Mouse (Mus musculus): ENCODE measurements around the gene Axin2. TPM values are rescaled to one million over a fixed set of nuclear protein-coding genes. Genes with fewer than 3 reads are reported as not detected.

The Axin2 gene
- polyA plus RNA-seq, 1 experiment: not detected

DNA sequence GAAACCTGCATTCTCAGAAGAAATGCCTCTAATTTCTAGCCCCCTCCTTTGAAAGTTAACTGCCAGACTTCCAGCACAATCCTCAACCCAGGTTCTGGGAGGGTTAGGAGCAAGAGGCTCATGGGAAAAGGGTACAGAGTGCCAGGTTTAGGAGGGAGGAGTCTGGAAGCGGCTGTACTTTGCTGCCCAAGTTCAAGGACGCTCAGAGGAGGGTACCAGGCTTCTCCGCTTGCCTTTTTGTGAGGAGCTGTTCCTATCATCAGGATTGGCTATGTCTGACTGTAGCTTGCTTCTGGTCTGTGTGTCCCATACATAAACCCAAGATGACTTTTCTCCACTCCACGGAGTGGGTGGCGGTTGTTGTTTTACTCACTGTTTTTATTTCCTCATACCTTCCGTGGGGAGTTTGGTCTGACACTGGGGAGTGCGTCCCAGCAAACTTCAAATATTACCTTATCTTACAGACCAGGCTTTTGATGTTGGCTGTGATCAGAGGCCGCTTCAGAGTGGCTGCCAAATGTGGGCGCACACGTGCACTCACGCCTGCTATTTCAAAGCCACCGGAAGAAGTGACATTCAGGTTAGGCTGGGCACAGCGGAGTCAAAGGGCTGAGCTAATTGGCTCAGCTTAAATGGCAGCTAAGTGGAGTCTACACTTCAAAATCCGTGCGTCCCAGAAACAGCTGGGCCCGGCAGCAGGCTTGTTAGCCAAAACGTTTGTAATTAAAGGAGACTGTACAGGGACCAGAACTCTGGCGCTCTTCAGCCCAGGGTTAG is 16.1 kb downstream of the Axin2 start:
- no peak overlapping the region for H3K4me3 ChIP-seq (ENCODE audit: insufficient read depth, low read length)
- no peak overlapping the region for H3K27ac ChIP-seq (ENCODE audit: insufficient read depth, low read depth, low read length)
- no peaks in the 10 kb centered on the region for H3K4me1 ChIP-seq (ENCODE audit: control insufficient read depth, insufficient read depth, low read length)
- TF ChIP-seq CTCF (IDR thresholded peaks at IDR 0.05; ENCODE audit: low read depth, low read length) (no peak), POLR2A (IDR thresholded peaks at IDR 0.05; ENCODE audit: borderline replicate concordance, low read depth, low read length) (no peak)

- H3K4me3 ChIP-seq (ENCODE audit: insufficient read depth, low read length): no peak overlapping the region
Measured at GRCm38 (mm10) chr11:108940655-108941412, 20.7 kb downstream of the Axin2 start.

GRCm38 (mm10) chr11:108941836-108942235 is 21.7 kb downstream of the Axin2 start:
- H3K4me3 ChIP-seq (ENCODE audit: insufficient read depth, low read length): no peak overlapping the region
- H3K4me1 ChIP-seq (ENCODE audit: control insufficient read depth, insufficient read depth, low read length): no peaks in the 10 kb centered on the region
- H3K27ac ChIP-seq (ENCODE audit: insufficient read depth, low read depth, low read length): no peak overlapping the region
- no peak for TF ChIP-seq POLR2A (IDR thresholded peaks at IDR 0.05; ENCODE audit: borderline replicate concordance, low read depth, low read length)
- no peak for TF ChIP-seq CTCF (IDR thresholded peaks at IDR 0.05; ENCODE audit: low read depth, low read length)

More at GRCm38 (mm10) chr11:108940655-108941412, 20.7 kb downstream of the Axin2 start:
- TF ChIP-seq POLR2A (IDR thresholded peaks at IDR 0.05; ENCODE audit: borderline replicate concordance, low read depth, low read length) (no peak), CTCF (IDR thresholded peaks at IDR 0.05; ENCODE audit: low read depth, low read length) (no peak)
- H3K4me1 ChIP-seq (ENCODE audit: control insufficient read depth, insufficient read depth, low read length): no peaks in the 10 kb centered on the region
- H3K27ac ChIP-seq (ENCODE audit: insufficient read depth, low read depth, low read length): no peak overlapping the region

- Histone ChIP-seq H3K4me3 (ENCODE audit: insufficient read depth, low read length) (no peak overlapping the region), H3K27ac (ENCODE audit: insufficient read depth, low read depth, low read length) (no peak overlapping the region), H3K4me1 (ENCODE audit: control insufficient read depth, insufficient read depth, low read length) (no peaks in the 10 kb centered on the region)
- TF ChIP-seq POLR2A (IDR thresholded peaks at IDR 0.05; ENCODE audit: borderline replicate concordance, low read depth, low read length): no peak
- TF ChIP-seq CTCF (IDR thresholded peaks at IDR 0.05; ENCODE audit: low read depth, low read length): no peak
Measured at GRCm38 (mm10) chr11:108943741-108944140, 23.6 kb downstream of the Axin2 start.

- Histone ChIP-seq H3K4me3 (ENCODE audit: insufficient read depth, low read length) (no peak overlapping the region), H3K27ac (ENCODE audit: insufficient read depth, low read depth, low read length) (no peak overlapping the region), H3K4me1 (ENCODE audit: control insufficient read depth, insufficient read depth, low read length) (no peaks in the 10 kb centered on the region)
- TF ChIP-seq POLR2A (IDR thresholded peaks at IDR 0.05; ENCODE audit: borderline replicate concordance, low read depth, low read length) (no peak), CTCF (IDR thresholded peaks at IDR 0.05; ENCODE audit: low read depth, low read length) (no peak)
Measured at GRCm38 (mm10) chr11:108945666-108946065, 25.5 kb downstream of the Axin2 start.

DNA sequence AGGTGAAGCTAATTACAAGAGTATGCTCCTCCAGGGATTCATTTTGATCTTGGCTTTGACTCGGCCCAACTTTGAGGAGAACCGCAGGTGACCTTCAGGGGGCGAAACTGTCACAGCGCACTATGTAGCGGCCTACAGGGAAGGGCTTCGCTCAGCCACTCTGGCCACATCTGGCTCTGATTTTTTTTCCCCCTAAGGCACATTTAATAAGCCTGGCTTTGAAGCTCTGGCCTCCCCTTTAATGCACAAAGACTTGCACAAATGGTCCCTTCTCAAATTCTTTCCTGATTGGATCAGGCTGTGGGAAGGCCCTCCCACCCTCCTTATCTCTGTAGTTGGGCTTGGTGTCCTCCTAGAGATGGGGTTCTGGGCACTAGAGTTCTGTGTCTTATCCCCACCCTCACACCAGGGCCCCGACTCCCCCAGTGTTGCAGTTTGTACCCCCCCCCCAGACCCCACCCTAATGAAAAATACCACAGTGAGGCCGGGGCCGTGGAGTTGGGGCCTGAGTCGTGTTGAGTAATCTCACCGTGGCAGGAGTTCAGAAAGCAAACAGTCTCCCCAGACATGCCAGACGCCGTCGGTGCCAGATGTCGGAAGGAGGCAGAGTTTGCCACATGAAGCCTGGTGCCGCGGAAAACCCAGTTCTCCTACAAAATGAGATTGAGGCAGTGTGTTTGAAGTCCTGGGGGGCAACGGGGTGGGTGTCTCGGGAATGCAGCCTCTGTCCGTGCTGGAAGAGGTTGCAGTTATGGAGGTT is 27.5 kb downstream of the Axin2 start:
- Histone ChIP-seq H3K27ac (ENCODE audit: insufficient read depth, low read depth, low read length) (no peak overlapping the region), H3K4me1 (ENCODE audit: control insufficient read depth, insufficient read depth, low read length) (no peaks in the 10 kb centered on the region), H3K4me3 (ENCODE audit: insufficient read depth, low read length) (no peak overlapping the region)
- no peak for TF ChIP-seq CTCF (IDR thresholded peaks at IDR 0.05; ENCODE audit: low read depth, low read length)
- TF ChIP-seq POLR2A (IDR thresholded peaks at IDR 0.05; ENCODE audit: borderline replicate concordance, low read depth, low read length): no peak

DNA sequence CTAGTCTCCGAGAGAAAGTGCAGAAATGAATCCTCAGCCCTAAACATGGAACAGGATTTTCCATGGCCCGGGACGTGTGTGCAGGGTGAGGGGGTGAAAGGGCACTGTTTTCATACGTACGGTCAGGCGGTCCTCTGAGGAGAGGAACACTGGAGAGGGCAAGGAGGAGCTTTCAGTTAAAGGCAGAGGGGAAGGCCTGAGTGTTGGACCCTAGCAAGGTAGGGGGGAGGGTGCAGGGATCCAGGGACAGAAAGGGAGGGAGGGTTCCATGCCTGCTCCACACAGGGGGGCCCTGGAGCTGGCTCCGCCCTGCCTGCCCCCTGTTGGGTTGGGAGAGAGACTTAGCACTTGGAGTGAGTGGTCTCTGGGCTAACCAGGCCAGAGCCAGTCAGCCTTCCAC is 28.4 kb downstream of the Axin2 start:
- TF ChIP-seq CTCF (IDR thresholded peaks at IDR 0.05; ENCODE audit: low read depth, low read length) (no peak), POLR2A (IDR thresholded peaks at IDR 0.05; ENCODE audit: borderline replicate concordance, low read depth, low read length) (no peak)
- Histone ChIP-seq H3K4me1 (ENCODE audit: control insufficient read depth, insufficient read depth, low read length) (no peaks in the 10 kb centered on the region), H3K27ac (ENCODE audit: insufficient read depth, low read depth, low read length) (no peak overlapping the region), H3K4me3 (ENCODE audit: insufficient read depth, low read length) (no peak overlapping the region)

GRCm38 (mm10) chr11:108948931-108949330 is 28.8 kb downstream of the Axin2 start:
- no peak for TF ChIP-seq POLR2A (IDR thresholded peaks at IDR 0.05; ENCODE audit: borderline replicate concordance, low read depth, low read length)
- no peak for TF ChIP-seq CTCF (IDR thresholded peaks at IDR 0.05; ENCODE audit: low read depth, low read length)
- no peak overlapping the region for H3K4me3 ChIP-seq (ENCODE audit: insufficient read depth, low read length)
- no peak overlapping the region for H3K27ac ChIP-seq (ENCODE audit: insufficient read depth, low read depth, low read length)
- no peaks in the 10 kb centered on the region for H3K4me1 ChIP-seq (ENCODE audit: control insufficient read depth, insufficient read depth, low read length)

DNA sequence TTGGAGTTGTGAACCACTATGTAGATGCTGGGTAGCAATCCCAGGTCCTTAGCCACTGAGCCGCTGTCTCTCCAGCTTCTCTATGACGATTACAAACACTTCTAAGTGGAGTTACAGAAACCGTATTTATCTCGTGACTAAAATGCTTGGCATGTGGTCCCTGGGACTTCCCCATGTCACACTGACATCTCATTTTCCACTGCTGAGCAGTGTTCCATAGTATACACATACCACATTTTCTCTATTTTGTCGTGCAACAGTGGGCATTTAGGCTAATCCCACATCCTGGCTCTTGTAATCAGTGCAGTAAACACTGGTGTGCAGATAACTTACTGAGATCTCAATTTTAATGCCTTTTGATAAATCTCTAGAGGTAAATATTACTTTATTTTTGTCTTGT is 32.2 kb downstream of the Axin2 start:
- Histone ChIP-seq H3K4me1 (ENCODE audit: control insufficient read depth, insufficient read depth, low read length) (no peaks in the 10 kb centered on the region), H3K4me3 (ENCODE audit: insufficient read depth, low read length) (no peak overlapping the region), H3K27ac (ENCODE audit: insufficient read depth, low read depth, low read length) (no peak overlapping the region)
- TF ChIP-seq POLR2A (IDR thresholded peaks at IDR 0.05; ENCODE audit: borderline replicate concordance, low read depth, low read length) (no peak), CTCF (IDR thresholded peaks at IDR 0.05; ENCODE audit: low read depth, low read length) (no peak)
